Mouse (Mus musculus) forebrain, postnatal 0 days (tissue): ENCODE results near the gene Orm3. TPM values are rescaled to one million over a fixed set of nuclear protein-coding genes. Genes with fewer than 3 reads are reported as not detected.

ENCODE experiments used
- ATAC-seq: fragments of 200-750 bp; cut with Nextera tagmentation; 2 replicates; pipeline ENCODE4 v1.8.0; 2017; ENCODE audit warnings: mild to moderate bottlenecking, moderate library complexity
- DNase-seq: peaks from one replicate; pipeline ENCODE4 v3.0.0-alpha.2; 2015
- H3K27ac ChIP-seq: fragments of 300-500 bp; sonication (generic); 2 replicates; pipeline ENCODE4 v1.5.1; 2014; ENCODE audit warnings: low read depth, mild to moderate bottlenecking, antibody characterized with exemption, low read length, moderate library complexity, mixed read lengths
- H3K27me3 ChIP-seq: fragments of 300-500 bp; sonication (generic); 2 replicates; pipeline ENCODE4 v1.6.1; 2014; ENCODE audit warnings: mild to moderate bottlenecking, low read length, mixed read lengths; ENCODE audit not compliant: insufficient read depth
- H3K36me3 ChIP-seq: fragments of 300-500 bp; sonication (generic); 2 replicates; pipeline ENCODE4 v1.6.1; 2014; ENCODE audit warnings: mild to moderate bottlenecking, moderate library complexity; ENCODE audit not compliant: insufficient read depth
- H3K4me1 ChIP-seq: fragments of 300-500 bp; sonication (generic); 2 replicates; pipeline ENCODE4 v1.6.1; 2014; ENCODE audit warnings: antibody characterized with exemption; ENCODE audit not compliant: insufficient read depth
- H3K4me2 ChIP-seq: fragments of 300-500 bp; sonication (generic); 2 replicates; pipeline ENCODE4 v1.6.1; 2014; ENCODE audit warnings: low read depth, mild to moderate bottlenecking, moderate library complexity
- H3K4me3 ChIP-seq: fragments of 300-500 bp; sonication (generic); 2 replicates; pipeline ENCODE4 v1.5.1; 2014; ENCODE audit warnings: low read depth, low read length, mixed read lengths
- H3K9ac ChIP-seq: fragments of 300-500 bp; sonication (generic); 2 replicates; pipeline ENCODE4 v1.6.1; 2014; ENCODE audit warnings: mild to moderate bottlenecking
- H3K9me3 ChIP-seq: fragments of 300-500 bp; sonication (generic); 2 replicates; pipeline ENCODE4 v1.6.1; 2016; ENCODE audit warnings: low read length
- CTCF ChIP-seq: sonication (generic); IDR thresholded peaks from 2 replicates; pipeline ENCODE4 v1.5.1; 2016; ENCODE audit warnings: antibody characterized with exemption, control low read depth, low read depth
- WGBS: fragments of 180-500 bp; shearing (Covaris S2); extraction: QIAGEN DNeasy Blood & Tissue Kit; methylation state at CpG from one replicate; pipeline ENCODE4 v1.1.7; 2014; 5-methylcytosine and 5-hydroxymethylcytosine counted together
- polyA plus RNA-seq: library from polyadenylated mRNA; unstranded; fragments of >200 nt; fragmentation: Nextera tagmentation; extraction: Ambion mirVana; gene quantifications from 2 replicates; pipeline ENCODE4 v1.2.1, GENCODE M21; 2015
- total RNA-seq: library from RNA; depleted of rRNA; stranded (reverse); fragments of >200 nt; gene quantifications from 2 replicates; pipeline ENCODE4 v1.2.3, GENCODE M21; 2014

The Orm3 gene
- total and polyA plus RNA-seq, 2 experiments from 2014 or later, result not detected

DNA sequence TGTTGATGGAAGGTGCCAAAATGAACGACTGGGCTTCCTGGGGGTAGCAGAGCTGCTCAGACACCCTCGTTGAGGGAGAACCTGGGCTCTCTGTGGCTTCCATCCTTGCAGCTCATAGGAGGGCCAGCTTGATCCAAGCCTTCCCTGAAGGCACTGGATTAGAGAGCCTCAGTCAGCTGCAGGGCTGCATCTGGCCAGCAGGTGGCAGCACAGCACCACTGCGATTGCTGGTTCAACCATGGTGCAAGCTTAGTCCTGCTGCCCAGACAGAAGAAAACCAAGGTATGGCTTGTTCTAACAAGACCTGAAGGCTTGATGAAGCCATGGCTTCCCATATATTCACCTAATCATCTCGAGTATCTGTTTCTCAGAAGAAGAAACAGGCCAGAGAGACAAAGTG, 12.6 kb downstream of the Orm3 start:
- TF ChIP-seq CTCF, result peak; percentile 97
- no peaks in the 10 kb centered on the region for H3K27me3 ChIP-seq
- H3K9me3 ChIP-seq, result no peaks in the 10 kb centered on the region
- H3K4me2 ChIP-seq, result no peak overlapping the region
- WGBS, result 20% methylated on average over 4 of the region's 4 CpGs
- no peaks in the 10 kb centered on the region for H3K4me1 ChIP-seq
- no peak overlapping the region for H3K9ac ChIP-seq
- ATAC-seq (peak; percentile 78), DNase-seq (peak; percentile 85)
- peaks cover 10% of the 10 kb centered on the region for H3K36me3 ChIP-seq
- no peak overlapping the region for H3K4me3 ChIP-seq
- H3K27ac ChIP-seq, result no peak overlapping the region

DNA sequence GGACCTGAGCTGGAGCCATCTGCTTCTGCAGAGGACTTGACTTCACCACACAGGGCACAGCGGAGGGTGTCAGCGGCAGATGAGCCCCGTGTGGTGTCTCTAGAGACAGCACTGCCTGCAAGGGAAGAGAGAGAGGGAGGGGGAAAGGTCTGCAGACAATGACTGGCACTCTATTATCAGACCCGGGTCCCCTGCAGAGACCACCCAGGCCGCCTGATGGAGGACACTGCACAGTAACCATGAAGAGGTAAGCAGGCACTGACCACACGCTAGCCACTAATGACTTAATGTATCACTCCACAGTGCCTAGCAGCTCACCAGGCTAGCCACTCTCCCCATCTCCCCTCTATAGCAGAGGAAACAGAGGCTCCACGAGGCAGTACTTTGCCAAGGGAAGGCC, 14.9 kb downstream of the Orm3 start:
- no peak overlapping the region for H3K27ac ChIP-seq
- ATAC-seq, result no peak

DNA sequence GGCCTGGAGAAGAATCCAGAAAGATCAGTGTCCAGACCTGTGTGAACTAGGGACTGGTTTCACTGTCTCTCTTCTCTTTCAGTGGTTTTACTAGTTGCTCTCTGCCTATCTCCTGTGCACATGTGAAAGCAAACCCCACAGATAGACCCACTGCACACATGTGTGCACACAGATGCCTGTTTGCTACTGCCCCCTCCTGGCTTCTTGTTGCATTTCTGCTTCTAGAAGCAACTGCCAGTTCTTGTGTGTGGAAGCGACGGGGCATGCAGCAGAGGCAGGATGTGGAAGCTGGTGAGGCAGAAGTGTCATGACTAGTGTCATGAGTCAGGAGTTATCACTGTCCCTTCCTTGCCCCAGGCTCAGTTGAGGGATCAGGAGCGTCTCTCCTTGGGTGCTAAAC, 15.9 kb downstream of the Orm3 start:
- no peak overlapping the region for H3K27ac ChIP-seq
- no peak overlapping the region for H3K4me3 ChIP-seq
- peak; percentile 48 for DNase-seq
- peak; percentile 65 for TF ChIP-seq CTCF
- no peaks in the 10 kb centered on the region for H3K4me1 ChIP-seq
- no peaks in the 10 kb centered on the region for H3K27me3 ChIP-seq
- no peak overlapping the region for H3K9ac ChIP-seq
- ATAC-seq, result no peak
- no peak overlapping the region for H3K4me2 ChIP-seq
- H3K9me3 ChIP-seq, result no peaks in the 10 kb centered on the region
- peaks cover 19% of the 10 kb centered on the region for H3K36me3 ChIP-seq
- WGBS, result 49% methylated on average over 3 of the region's 3 CpGs

More for the DNA sequence above, 14.9 kb downstream of the Orm3 start:
- Histone ChIP-seq H3K36me3 (peaks cover 17% of the 10 kb centered on the region), H3K9ac (no peak overlapping the region), H3K4me1 (no peaks in the 10 kb centered on the region), H3K4me2 (no peak overlapping the region), H3K9me3 (no peaks in the 10 kb centered on the region), H3K27me3 (no peaks in the 10 kb centered on the region), H3K4me3 (no peak overlapping the region)
- no peak for DNase-seq
- WGBS, result 46% methylated on average over 7 of the region's 7 CpGs
- TF ChIP-seq CTCF, result no peak

DNA sequence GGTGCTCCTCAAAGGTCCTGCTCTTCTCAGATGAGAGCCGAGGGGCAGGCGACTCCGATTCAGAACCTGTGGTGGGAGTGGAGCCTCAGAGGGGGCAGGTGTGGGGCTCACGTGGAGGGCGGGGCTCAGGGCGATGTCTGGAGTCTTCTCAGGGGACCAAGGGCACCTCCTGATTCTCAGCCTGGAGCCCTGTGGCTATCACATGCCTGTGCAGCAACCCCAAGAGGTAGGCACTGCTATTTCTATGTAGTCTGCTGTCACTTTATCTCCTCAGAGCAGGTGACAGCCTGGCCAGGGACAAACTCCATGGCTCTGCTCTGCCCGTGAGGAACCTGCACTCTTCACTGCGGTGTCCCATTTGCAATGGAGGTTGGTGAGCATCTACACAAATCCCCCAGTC, 17.4 kb downstream of the Orm3 start:
- peaks cover 24% of the 10 kb centered on the region for H3K36me3 ChIP-seq
- ATAC-seq (no peak), DNase-seq (no peak)
- TF ChIP-seq CTCF, result no peak
- 95% methylated on average over 8 of the region's 8 CpGs for WGBS
- no peaks in the 10 kb centered on the region for H3K9me3 ChIP-seq
- no peak overlapping the region for H3K27ac ChIP-seq
- H3K9ac ChIP-seq, result no peak overlapping the region
- no peaks in the 10 kb centered on the region for H3K4me1 ChIP-seq
- H3K27me3 ChIP-seq, result no peaks in the 10 kb centered on the region
- no peak overlapping the region for H3K4me3 ChIP-seq
- H3K4me2 ChIP-seq, result no peak overlapping the region

DNA sequence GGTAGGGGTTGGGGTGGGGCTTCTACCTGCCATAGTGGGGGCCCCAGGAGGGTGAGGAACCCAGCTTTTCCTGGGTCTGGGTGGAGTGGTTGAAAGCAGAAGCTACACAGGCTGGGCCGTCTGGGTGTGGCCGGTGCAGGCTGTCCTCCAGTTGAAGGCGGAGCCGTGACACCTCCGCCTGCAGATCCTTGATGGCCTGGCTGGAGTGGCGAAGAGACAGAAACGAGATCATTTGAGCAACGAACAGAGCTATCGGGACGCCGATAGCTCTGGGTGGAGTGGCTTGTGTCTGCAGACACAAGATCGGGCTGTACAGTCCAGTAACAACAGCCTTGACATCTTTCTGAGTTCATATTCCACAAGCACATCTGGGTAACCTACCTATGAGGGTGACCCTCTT, 18.4 kb downstream of the Orm3 start:
- Histone ChIP-seq H3K27me3 (no peaks in the 10 kb centered on the region), H3K27ac (no peak overlapping the region), H3K4me1 (no peaks in the 10 kb centered on the region), H3K4me3 (no peak overlapping the region), H3K36me3 (peaks cover 32% of the 10 kb centered on the region), H3K9me3 (no peaks in the 10 kb centered on the region), H3K4me2 (no peak overlapping the region), H3K9ac (no peak overlapping the region)
- TF ChIP-seq CTCF, result no peak
- no peak for DNase-seq
- 93% methylated on average over 12 of the region's 12 CpGs for WGBS
- ATAC-seq, result no peak

DNA sequence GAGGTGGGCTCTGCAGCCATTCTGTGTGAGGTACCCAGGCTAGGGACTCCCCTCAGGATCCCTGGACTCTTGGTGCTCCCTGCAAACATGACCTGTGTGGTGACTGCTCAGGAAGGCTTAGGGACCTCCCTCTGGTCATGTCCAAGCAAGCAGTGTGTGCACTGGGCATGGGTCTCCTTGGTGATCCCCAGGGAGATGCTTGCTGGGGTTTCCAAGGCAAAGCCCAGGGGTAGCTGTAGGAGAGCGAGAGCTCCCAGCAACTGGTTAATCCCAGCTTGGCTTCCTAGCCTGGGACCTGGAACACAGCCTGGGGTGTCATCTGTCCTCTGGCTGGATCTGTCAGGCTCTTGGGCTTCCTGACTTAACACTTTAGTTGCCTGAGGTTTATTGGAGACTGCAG, 19.4 kb downstream of the Orm3 start:
- no peak overlapping the region for H3K4me3 ChIP-seq

DNA sequence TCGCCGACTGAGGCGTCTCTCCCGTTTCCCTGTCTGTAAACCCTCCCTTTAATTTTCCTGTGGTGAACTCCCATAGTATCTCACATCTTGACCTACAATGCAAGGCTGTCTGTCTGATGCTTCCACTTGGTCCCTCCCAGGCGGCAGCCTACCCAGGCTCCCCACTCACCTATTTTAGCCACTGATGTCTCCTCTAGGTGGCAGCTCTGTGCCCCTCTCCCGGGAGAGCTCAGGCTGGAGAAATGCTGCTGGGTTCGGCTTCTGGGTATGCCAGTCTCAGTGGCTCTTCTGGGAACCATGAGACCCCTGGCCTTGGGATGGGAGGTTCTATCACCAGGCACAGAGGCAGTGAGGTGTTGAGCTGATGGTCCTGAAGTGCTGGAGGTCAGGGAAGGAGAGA, 21.5 kb downstream of the Orm3 start:
- peak; percentile 48 for TF ChIP-seq CTCF
- Histone ChIP-seq H3K27ac (no peak overlapping the region), H3K9me3 (no peaks in the 10 kb centered on the region), H3K27me3 (no peaks in the 10 kb centered on the region), H3K4me3 (no peak overlapping the region), H3K4me1 (no peaks in the 10 kb centered on the region), H3K4me2 (no peak overlapping the region), H3K9ac (no peak overlapping the region), H3K36me3 (peaks cover 53% of the 10 kb centered on the region)
- WGBS, result 61% methylated on average over 7 of the region's 7 CpGs
- no peak for DNase-seq
- ATAC-seq, result no peak

More for the DNA sequence above, 19.4 kb downstream of the Orm3 start:
- ATAC-seq (peak; percentile 58), DNase-seq (peak; percentile 45)
- Histone ChIP-seq H3K4me1 (no peaks in the 10 kb centered on the region), H3K4me2 (no peak overlapping the region), H3K27me3 (no peaks in the 10 kb centered on the region), H3K27ac (no peak overlapping the region), H3K9ac (no peak overlapping the region), H3K36me3 (peaks cover 42% of the 10 kb centered on the region), H3K9me3 (no peaks in the 10 kb centered on the region)
- WGBS, result 58% methylated on average over 1 of the region's 1 CpGs
- TF ChIP-seq CTCF, result no peak
